Mouse (Mus musculus) liver, adult 2 months (tissue): ENCODE data around the gene Meox1. TPM values are rescaled to one million over a fixed set of nuclear protein-coding genes. Genes with fewer than 3 reads are reported as not detected.

Source experiments
- DNase-seq: peaks from one replicate; pipeline ENCODE4 v3.0.0-alpha.2; 2011; ENCODE audit warnings: low read depth, low spot score; ENCODE audit errors: extremely low read depth
- H3K27ac ChIP-seq: fragments of 200-500 bp; replicated peaks from 2 replicates; pipeline ENCODE4 v1.5.1; 2012; ENCODE audit warnings: low read depth, mild to moderate bottlenecking, control low read depth, inconsistent platforms, low read length; ENCODE audit not compliant: insufficient read depth
- H3K27me3 ChIP-seq: fragments of 200-500 bp; 2 replicates; pipeline ENCODE4 v1.6.1; 2012; ENCODE audit warnings: mild to moderate bottlenecking, moderate library complexity, low read length, inconsistent platforms; ENCODE audit not compliant: control insufficient read depth, insufficient read depth
- H3K36me3 ChIP-seq: fragments of 200-500 bp; 2 replicates; pipeline ENCODE4 v1.6.1; 2012; ENCODE audit warnings: low read length, inconsistent platforms; ENCODE audit not compliant: control insufficient read depth, insufficient read depth
- H3K4me1 ChIP-seq: fragments of 200-500 bp; 2 replicates; pipeline ENCODE4 v1.6.1; 2011; ENCODE audit warnings: low read length; ENCODE audit not compliant: control insufficient read depth, insufficient read depth
- H3K4me3 ChIP-seq: fragments of 200-500 bp; 2 replicates; pipeline ENCODE4 v1.5.1; 2011; ENCODE audit warnings: low read depth, mild to moderate bottlenecking, control low read depth, low read length, moderate library complexity; ENCODE audit not compliant: insufficient read depth
- H3K79me2 ChIP-seq: fragments of 200-500 bp; 2 replicates; pipeline ENCODE4 v1.6.1; 2012; ENCODE audit warnings: inconsistent platforms, mild to moderate bottlenecking, low read length, moderate library complexity; ENCODE audit not compliant: control insufficient read depth, insufficient read depth
- H3K9ac ChIP-seq: fragments of 200-500 bp; 2 replicates; pipeline ENCODE4 v1.6.1; 2012; ENCODE audit warnings: low read depth, mild to moderate bottlenecking, control low read depth, inconsistent platforms, low read length
- CTCF ChIP-seq: fragments of 200-500 bp; IDR thresholded peaks from 2 replicates; pipeline ENCODE4 v1.5.1; 2011; ENCODE audit warnings: low read depth, low read length, control low read depth
- POLR2A ChIP-seq: fragments of 200-500 bp; IDR thresholded peaks from 2 replicates; pipeline ENCODE4 v1.6.1; 2011; ENCODE audit warnings: low read length, control low read depth; ENCODE audit not compliant: insufficient read depth; ENCODE audit errors: extremely low read depth
- WGBS: fragments of 180-500 bp; shearing (Covaris S2); methylation state at CpG from one replicate; pipeline ENCODE4 v1.1.7; 2018; 5-methylcytosine and 5-hydroxymethylcytosine counted together
- polyA plus RNA-seq: library from polyadenylated mRNA; depleted of rRNA; stranded (reverse); fragments of >200 nt; gene quantifications from 2 replicates; pipeline ENCODE4 v1.2.3, GENCODE M21; 2012
- total RNA-seq: library from RNA; depleted of rRNA; stranded (reverse); fragments of >200 nt; gene quantifications from 2 replicates; pipeline ENCODE4 v1.2.3, GENCODE M21; 2014

The Meox1 gene
- total and polyA plus RNA-seq, 2 experiments: not detected

DNA sequence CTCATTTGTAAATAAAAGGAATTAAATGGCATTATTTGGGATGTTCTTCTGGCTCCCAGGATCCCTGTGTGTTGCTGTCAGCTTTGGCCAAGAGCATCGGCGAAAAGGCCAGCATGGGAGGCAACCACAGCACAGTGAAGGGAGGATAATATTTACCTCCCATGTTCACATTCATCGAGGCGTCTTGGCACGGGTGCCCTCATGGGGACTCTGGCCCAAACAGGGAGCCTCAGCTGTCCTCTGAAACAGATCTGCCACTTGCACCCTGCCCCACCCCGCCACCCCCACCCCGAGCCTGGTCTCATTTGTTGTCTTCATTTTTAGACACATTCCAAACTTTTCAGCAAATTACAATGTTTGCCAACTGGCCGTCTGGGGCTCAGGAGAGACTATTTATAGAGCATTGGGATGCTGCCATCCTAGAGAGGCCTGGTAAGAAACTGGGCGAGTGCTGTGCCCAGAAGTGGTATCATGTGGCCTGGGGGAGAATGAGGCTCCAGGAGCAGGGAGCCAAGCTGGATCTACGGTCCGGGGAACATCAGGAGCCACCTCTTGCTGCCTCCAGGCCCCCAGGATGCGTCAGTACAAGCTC, 27.3 kb upstream of the Meox1 start:
- DNase-seq: peak; percentile 67
- no peak overlapping the region for H3K4me3 ChIP-seq
- H3K79me2 ChIP-seq: no peaks in the 10 kb centered on the region
- 61% methylated on average over 12 of the region's 12 CpGs for WGBS
- peaks cover 10% of the 10 kb centered on the region for H3K4me1 ChIP-seq
- TF ChIP-seq POLR2A: no peak
- no peaks in the 10 kb centered on the region for H3K36me3 ChIP-seq
- no peak overlapping the region for H3K9ac ChIP-seq
- H3K27me3 ChIP-seq: no peaks in the 10 kb centered on the region
- H3K27ac ChIP-seq: no peak overlapping the region

DNA sequence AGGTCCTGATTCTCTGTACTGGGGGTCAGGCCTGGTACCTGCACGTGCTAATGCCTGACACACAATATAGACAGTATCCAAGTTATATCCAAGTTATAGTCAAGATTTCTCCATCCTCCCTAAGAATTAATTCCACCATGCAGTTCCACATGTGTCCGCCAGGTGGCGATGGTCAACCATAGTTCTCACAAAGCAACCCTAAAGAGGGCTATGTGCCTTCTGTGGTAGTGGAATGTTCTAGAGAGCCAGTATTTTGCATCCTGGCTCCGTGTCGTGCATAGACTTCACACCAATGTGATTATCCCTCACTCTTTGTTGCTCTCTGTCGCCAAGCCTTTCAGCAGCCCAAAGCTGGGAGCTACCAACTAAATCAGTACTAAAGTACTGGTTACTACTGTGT, 25.5 kb upstream of the Meox1 start:
- peaks cover 10% of the 10 kb centered on the region; the same call in 1 of the 2 replicates for H3K4me1 ChIP-seq
- 3% methylated on average over 6 of the region's 6 CpGs for WGBS
- no peak overlapping the region for H3K9ac ChIP-seq
- H3K36me3 ChIP-seq: no peaks in the 10 kb centered on the region
- H3K27me3 ChIP-seq: no peaks in the 10 kb centered on the region
- H3K4me3 ChIP-seq: no peak overlapping the region
- TF ChIP-seq CTCF (peak; percentile 74), POLR2A (no peak)
- no peak overlapping the region for H3K27ac ChIP-seq
- DNase-seq: peak; percentile 60
- no peaks in the 10 kb centered on the region for H3K79me2 ChIP-seq

DNA sequence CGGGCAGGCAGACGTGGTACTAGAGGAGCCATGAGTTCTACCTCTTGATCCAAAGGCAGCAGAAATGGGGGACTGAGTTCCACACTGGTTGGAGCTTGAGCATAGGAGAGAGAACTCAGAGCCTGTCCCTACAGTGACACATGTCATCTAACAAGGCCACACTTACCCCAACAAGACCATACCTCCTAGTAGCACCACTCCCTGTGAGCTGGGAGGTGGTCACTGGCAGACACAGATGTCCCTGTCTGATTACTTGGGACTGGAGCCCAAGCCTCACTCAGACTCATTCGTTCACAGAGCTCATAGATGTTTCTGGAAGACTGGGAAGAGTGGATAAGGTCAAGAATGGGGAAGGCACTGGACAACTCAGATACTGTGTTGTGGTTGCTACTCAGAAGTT, 24.4 kb upstream of the Meox1 start:
- DNase-seq: no peak
- Histone ChIP-seq H3K9ac (no peak overlapping the region), H3K4me3 (no peak overlapping the region), H3K4me1 (peaks cover 10% of the 10 kb centered on the region; the same call in 1 of the 2 replicates), H3K36me3 (no peaks in the 10 kb centered on the region), H3K27me3 (no peaks in the 10 kb centered on the region), H3K79me2 (no peaks in the 10 kb centered on the region), H3K27ac (no peak overlapping the region)
- no peak for TF ChIP-seq CTCF
- TF ChIP-seq POLR2A: no peak
- WGBS: 67% methylated on average over 3 of the region's 3 CpGs

DNA sequence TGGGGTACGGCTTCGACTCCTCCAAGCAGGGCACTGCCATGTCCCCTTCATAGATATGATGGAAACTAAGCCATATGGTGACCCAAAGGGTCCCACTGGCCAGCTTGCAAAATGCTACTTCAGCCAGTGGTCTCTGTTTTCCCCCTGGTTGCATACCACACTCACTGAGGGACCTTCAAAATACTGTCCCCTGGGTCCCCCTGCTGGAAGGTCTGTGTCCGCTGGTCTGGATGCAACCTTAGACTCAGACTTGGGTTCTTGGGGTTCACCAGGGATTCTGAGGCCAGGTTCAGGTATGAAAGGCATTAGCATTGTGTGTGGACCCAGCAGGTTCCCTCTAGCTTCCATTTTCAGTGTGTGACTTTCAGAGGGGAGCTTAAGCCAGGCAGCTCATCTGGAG, 22.6 kb upstream of the Meox1 start:
- no peaks in the 10 kb centered on the region for H3K27me3 ChIP-seq
- H3K9ac ChIP-seq: no peak overlapping the region
- H3K27ac ChIP-seq: no peak overlapping the region
- no peaks in the 10 kb centered on the region for H3K79me2 ChIP-seq
- H3K4me1 ChIP-seq: peaks cover 6% of the 10 kb centered on the region; the same call in 1 of the 2 replicates
- 57% methylated on average over 3 of the region's 3 CpGs for WGBS
- no peak for TF ChIP-seq CTCF
- no peak for TF ChIP-seq POLR2A
- H3K36me3 ChIP-seq: no peaks in the 10 kb centered on the region
- no peak for DNase-seq
- no peak overlapping the region for H3K4me3 ChIP-seq

DNA sequence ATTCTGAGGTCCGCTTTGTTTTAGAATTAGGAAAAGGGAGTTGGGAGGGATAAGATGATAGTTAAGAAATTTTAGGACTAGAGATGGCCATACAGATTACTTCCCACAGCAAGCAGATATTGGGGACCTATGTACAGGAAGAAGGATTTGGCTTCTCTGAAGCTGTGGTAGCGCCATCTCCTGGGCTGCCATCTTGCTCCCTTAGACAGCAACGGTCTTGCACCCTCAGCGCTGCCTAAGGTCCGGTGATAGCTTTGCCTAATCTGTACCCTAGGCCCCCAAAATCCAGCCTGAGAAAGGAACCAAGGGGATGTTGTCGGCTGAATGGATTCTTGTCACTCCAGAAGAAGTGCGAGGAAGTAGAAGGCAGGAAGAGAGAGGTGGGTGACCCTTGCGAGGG, 19.4 kb upstream of the Meox1 start:
- H3K36me3 ChIP-seq: no peaks in the 10 kb centered on the region
- 69% methylated on average over 8 of the region's 8 CpGs for WGBS
- no peaks in the 10 kb centered on the region for H3K4me1 ChIP-seq
- H3K4me3 ChIP-seq: no peak overlapping the region
- no peaks in the 10 kb centered on the region for H3K79me2 ChIP-seq
- H3K27me3 ChIP-seq: no peaks in the 10 kb centered on the region
- no peak overlapping the region for H3K27ac ChIP-seq
- H3K9ac ChIP-seq: no peak overlapping the region
- DNase-seq: no peak
- TF ChIP-seq POLR2A (no peak), CTCF (no peak)

DNA sequence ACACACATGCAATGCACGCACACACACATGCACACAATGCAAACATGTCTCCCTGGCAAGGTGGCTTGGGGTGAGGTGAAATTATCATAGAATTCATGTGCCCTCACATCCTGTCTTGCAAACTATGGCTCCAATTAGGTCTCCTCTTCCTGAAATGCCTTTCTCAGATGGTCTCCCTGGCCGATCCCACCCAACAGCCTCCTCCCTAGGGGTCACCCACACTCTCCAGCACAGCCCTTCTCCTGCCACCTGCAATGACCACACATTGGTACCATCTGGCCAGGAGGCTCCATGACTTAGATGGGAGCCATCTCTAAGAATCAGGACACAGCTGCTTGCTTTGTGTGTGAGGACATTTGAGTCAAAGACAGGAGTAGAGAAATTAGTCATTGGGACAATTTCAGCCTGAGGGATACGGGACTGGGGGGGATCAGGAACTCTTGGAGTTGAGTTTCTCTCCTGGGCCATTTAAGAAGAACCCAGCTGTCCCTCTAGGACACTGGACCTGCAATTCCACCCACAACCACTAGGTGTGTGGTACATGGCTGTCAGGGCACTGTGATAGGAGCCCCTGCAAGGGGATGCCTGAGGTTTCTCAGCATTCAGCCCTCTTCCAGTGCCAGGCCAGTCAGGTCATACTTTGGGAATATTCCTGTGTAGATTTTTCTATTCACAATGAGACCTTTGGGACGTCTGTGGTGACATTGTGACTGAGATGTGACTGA, 17.8 kb upstream of the Meox1 start:
- no peaks in the 10 kb centered on the region for H3K36me3 ChIP-seq
- no peak overlapping the region for H3K9ac ChIP-seq
- H3K4me1 ChIP-seq: no peaks in the 10 kb centered on the region
- no peaks in the 10 kb centered on the region for H3K79me2 ChIP-seq
- peak; percentile 33 for DNase-seq
- H3K27me3 ChIP-seq: no peaks in the 10 kb centered on the region
- H3K4me3 ChIP-seq: no peak overlapping the region
- WGBS: 64% methylated on average over 4 of the region's 4 CpGs
- peak; percentile 68; the same call in 1 of the 2 replicates for TF ChIP-seq CTCF
- TF ChIP-seq POLR2A: no peak
- no peak overlapping the region for H3K27ac ChIP-seq
